Mouse (Mus musculus): ENCODE measurements around the gene Tmem176a. TPM values are rescaled to one million over a fixed set of nuclear protein-coding genes. Genes with fewer than 3 reads are reported as not detected.

Tmem176a gene
- total and polyA plus RNA-seq, 3 experiments: 17.0 to 28.1 (median 22.0) TPM

- H3K27me3 ChIP-seq (ENCODE audit: control insufficient read depth, insufficient read depth, low read length): no peaks in the 10 kb centered on the region; the same call in 1 of the 2 replicates
- H3K36me3 ChIP-seq (ENCODE audit: control insufficient read depth, insufficient read depth, low read length): no peaks in the 10 kb centered on the region
- no peak for TF ChIP-seq CTCF (IDR thresholded peaks at IDR 0.05)
- TF ChIP-seq POLR2A (IDR thresholded peaks at IDR 0.05; ENCODE audit: insufficient read depth, low read depth, low read length): no peak
- no peak for TF ChIP-seq EP300 (IDR thresholded peaks at IDR 0.05; ENCODE audit: insufficient read depth, low read depth, low read length)
- H3K27ac ChIP-seq: no peak overlapping the region
- peaks cover 2% of the 10 kb centered on the region; the same call in 1 of the 2 replicates for H3K4me1 ChIP-seq (ENCODE audit: control insufficient read depth, insufficient read depth, low read length)
- no peak overlapping the region for H3K4me3 ChIP-seq
- no peak overlapping the region for H3K9ac ChIP-seq (ENCODE audit: low read depth, low read length)
- DNase-seq: no peak
- intact Hi-C loops (cut with DNase I): loop anchor here (5.0 kb wide), 1 partner anchor 91 kb away; no protein-coding TSS in a partner anchor
- no peaks in the 10 kb centered on the region for H3K79me2 ChIP-seq (replicated peaks; ENCODE audit: control insufficient read depth, insufficient read depth, low read length)
- WGBS: 73% methylated on average over 12 of the region's 12 CpGs
Observed at GRCm38 (mm10) chr6:48861616-48862280, 21.0 kb downstream of the Tmem176a start.

GRCm38 (mm10) chr6:48862816-48863215 is 22.1 kb downstream of the Tmem176a start:
- intact Hi-C loops (cut with DNase I): loop anchor here (5.0 kb wide), 1 partner anchor 89 kb away; no protein-coding TSS in a partner anchor
- no peaks in the 10 kb centered on the region for H3K4me1 ChIP-seq (ENCODE audit: control insufficient read depth, insufficient read depth, low read length)

GRCm38 (mm10) chr6:48863488-48863887 is 22.8 kb downstream of the Tmem176a start:
- intact Hi-C loops (cut with DNase I): loop anchor here (5.0 kb wide), 1 partner anchor 89 kb away; no protein-coding TSS in a partner anchor
- no peak overlapping the region for H3K4me3 ChIP-seq
- no peak for DNase-seq

More at GRCm38 (mm10) chr6:48862816-48863215, 22.1 kb downstream of the Tmem176a start:
- 69% methylated on average over 4 of the region's 4 CpGs for WGBS
- Histone ChIP-seq H3K9ac (ENCODE audit: low read depth, low read length) (no peak overlapping the region), H3K36me3 (ENCODE audit: control insufficient read depth, insufficient read depth, low read length) (no peaks in the 10 kb centered on the region), H3K4me3 (no peak overlapping the region), H3K27ac (no peak overlapping the region), H3K79me2 (replicated peaks; ENCODE audit: control insufficient read depth, insufficient read depth, low read length) (no peaks in the 10 kb centered on the region), H3K27me3 (ENCODE audit: control insufficient read depth, insufficient read depth, low read length) (no peaks in the 10 kb centered on the region; the same call in 1 of the 2 replicates)
- no peak for DNase-seq
- no peak for TF ChIP-seq EP300 (IDR thresholded peaks at IDR 0.05; ENCODE audit: insufficient read depth, low read depth, low read length)
- TF ChIP-seq POLR2A (IDR thresholded peaks at IDR 0.05; ENCODE audit: insufficient read depth, low read depth, low read length): no peak
- TF ChIP-seq CTCF (IDR thresholded peaks at IDR 0.05): no peak

GRCm38 (mm10) chr6:48864181-48864580 is 23.5 kb downstream of the Tmem176a start:
- DNase-seq: no peak
- Histone ChIP-seq H3K27me3 (ENCODE audit: control insufficient read depth, insufficient read depth, low read length) (no peaks in the 10 kb centered on the region; the same call in 1 of the 2 replicates), H3K9ac (ENCODE audit: low read depth, low read length) (no peak overlapping the region), H3K36me3 (ENCODE audit: control insufficient read depth, insufficient read depth, low read length) (no peaks in the 10 kb centered on the region), H3K4me1 (ENCODE audit: control insufficient read depth, insufficient read depth, low read length) (no peaks in the 10 kb centered on the region), H3K79me2 (replicated peaks; ENCODE audit: control insufficient read depth, insufficient read depth, low read length) (no peaks in the 10 kb centered on the region), H3K4me3 (no peak overlapping the region), H3K27ac (no peak overlapping the region)
- intact Hi-C loops (cut with DNase I): loop anchor here (5.0 kb wide), 1 partner anchor 88 kb away; no protein-coding TSS in a partner anchor
- TF ChIP-seq CTCF (IDR thresholded peaks at IDR 0.05) (no peak), EP300 (IDR thresholded peaks at IDR 0.05; ENCODE audit: insufficient read depth, low read depth, low read length) (no peak), POLR2A (IDR thresholded peaks at IDR 0.05; ENCODE audit: insufficient read depth, low read depth, low read length) (no peak)
- 65% methylated on average over 3 of the region's 3 CpGs for WGBS

More at GRCm38 (mm10) chr6:48863488-48863887, 22.8 kb downstream of the Tmem176a start:
- H3K27ac ChIP-seq: no peak overlapping the region
- H3K9ac ChIP-seq (ENCODE audit: low read depth, low read length): no peak overlapping the region
- WGBS: 84% methylated on average over 7 of the region's 7 CpGs
- no peaks in the 10 kb centered on the region for H3K36me3 ChIP-seq (ENCODE audit: control insufficient read depth, insufficient read depth, low read length)
- no peaks in the 10 kb centered on the region; the same call in 1 of the 2 replicates for H3K27me3 ChIP-seq (ENCODE audit: control insufficient read depth, insufficient read depth, low read length)
- TF ChIP-seq CTCF (IDR thresholded peaks at IDR 0.05) (no peak), EP300 (IDR thresholded peaks at IDR 0.05; ENCODE audit: insufficient read depth, low read depth, low read length) (no peak), POLR2A (IDR thresholded peaks at IDR 0.05; ENCODE audit: insufficient read depth, low read depth, low read length) (no peak)
- no peaks in the 10 kb centered on the region for H3K4me1 ChIP-seq (ENCODE audit: control insufficient read depth, insufficient read depth, low read length)
- no peaks in the 10 kb centered on the region for H3K79me2 ChIP-seq (replicated peaks; ENCODE audit: control insufficient read depth, insufficient read depth, low read length)

GRCm38 (mm10) chr6:48864723-48865122 is 24.0 kb downstream of the Tmem176a start:
- Histone ChIP-seq H3K79me2 (replicated peaks; ENCODE audit: control insufficient read depth, insufficient read depth, low read length) (no peaks in the 10 kb centered on the region), H3K9ac (ENCODE audit: low read depth, low read length) (no peak overlapping the region), H3K27ac (no peak overlapping the region), H3K4me3 (no peak overlapping the region), H3K36me3 (ENCODE audit: control insufficient read depth, insufficient read depth, low read length) (no peaks in the 10 kb centered on the region), H3K27me3 (ENCODE audit: control insufficient read depth, insufficient read depth, low read length) (no peaks in the 10 kb centered on the region; the same call in 1 of the 2 replicates), H3K4me1 (ENCODE audit: control insufficient read depth, insufficient read depth, low read length) (no peaks in the 10 kb centered on the region)
- no peak for TF ChIP-seq CTCF (IDR thresholded peaks at IDR 0.05)
- no peak for TF ChIP-seq POLR2A (IDR thresholded peaks at IDR 0.05; ENCODE audit: insufficient read depth, low read depth, low read length)
- no peak for TF ChIP-seq EP300 (IDR thresholded peaks at IDR 0.05; ENCODE audit: insufficient read depth, low read depth, low read length)
- DNase-seq: no peak
- 68% methylated on average over 3 of the region's 3 CpGs for WGBS
- intact Hi-C loops (cut with DNase I): loop anchor here (5.0 kb wide), 1 partner anchor 88 kb away; no protein-coding TSS in a partner anchor
